Mouse (Mus musculus) stomach, adult 2 months (tissue): Measurements from ENCODE around the gene Fgfrl1. TPM values are rescaled to one million over a fixed set of nuclear protein-coding genes. Genes with fewer than 3 reads are reported as not detected.

Experiments
- polyA plus RNA-seq: library from polyadenylated mRNA; depleted of rRNA; stranded (reverse); fragments of >200 nt; gene quantifications from 2 replicates; pipeline ENCODE4 v1.2.3, GENCODE M21; 2012; rRNA removed

Fgfrl1 gene
- polyA plus RNA-seq, result 24.7 and 26.5 TPM in 2 replicates

GRCm38 (mm10) chr5:108692271-108692670, at the start of gene Fgfrl1:
Fgfrl1 (plus strand) TSS chr5:108692382.

GRCm38 (mm10) chr5:108659698-108660631, 32.2 kb upstream of the Fgfrl1 start, which contains the start of gene Idua:
Idua (plus strand) TSS chr5:108660331.

GRCm38 (mm10) chr5:108668977-108669936, 22.9 kb upstream of the Fgfrl1 start, which contains the start of gene Dgkq:
Dgkq (minus strand) TSS chr5:108669672.

GRCm38 (mm10) chr5:108675251-108675816, 16.8 kb upstream of the Fgfrl1 start, which contains the start of gene Slc26a1:
Slc26a1 (minus strand) TSS chr5:108675569.

Other genes with a start within 250 kb of the Fgfrl1 start
- 14.7 and 20.7 TPM in 2 replicates for gene Mfsd7a, start 243.5 kb upstream of the Fgfrl1 start, polyA plus RNA-seq
- gene Pcgf3, start 231.2 kb upstream of the Fgfrl1 start, polyA plus RNA-seq, result 4.5 and 6.3 TPM in 2 replicates
- gene Cplx1, start 142.4 kb upstream of the Fgfrl1 start, polyA plus RNA-seq, result 0.22 and 0.42 TPM in 2 replicates
- 48.0 and 52.9 TPM in 2 replicates for gene Gak, start 62.6 kb upstream of the Fgfrl1 start, polyA plus RNA-seq
- gene Tmem175, start 62.6 kb upstream of the Fgfrl1 start, polyA plus RNA-seq, result 19.2 and 21.3 TPM in 2 replicates
- gene Idua, start 32.1 kb upstream of the Fgfrl1 start, polyA plus RNA-seq, result 10.5 and 10.8 TPM in 2 replicates
- 5.6 TPM in 2 replicates for gene Dgkq, start 22.7 kb upstream of the Fgfrl1 start, polyA plus RNA-seq
- 0.05 TPM in 1 of 2 replicates, not detected in the other for gene Slc26a1, start 16.8 kb upstream of the Fgfrl1 start, polyA plus RNA-seq
- not detected in 2 replicates for gene Rnf212, start 82.6 kb downstream of the Fgfrl1 start, polyA plus RNA-seq
- not detected in 2 replicates for gene Tmed11, start 103.0 kb downstream of the Fgfrl1 start, polyA plus RNA-seq
- gene Vmn2r8, start 116.5 kb downstream of the Fgfrl1 start, polyA plus RNA-seq, result not detected in 2 replicates
- gene Vmn2r9, start 160.2 kb downstream of the Fgfrl1 start, polyA plus RNA-seq, result not detected in 2 replicates